Mouse (Mus musculus): ENCODE measurements around the gene Csrp2. TPM values are rescaled to one million over a fixed set of nuclear protein-coding genes. Genes with fewer than 3 reads are reported as not detected.

Csrp2 gene
- polyA plus RNA-seq, 1 experiment from 2014 or later: 166 TPM

DNA sequence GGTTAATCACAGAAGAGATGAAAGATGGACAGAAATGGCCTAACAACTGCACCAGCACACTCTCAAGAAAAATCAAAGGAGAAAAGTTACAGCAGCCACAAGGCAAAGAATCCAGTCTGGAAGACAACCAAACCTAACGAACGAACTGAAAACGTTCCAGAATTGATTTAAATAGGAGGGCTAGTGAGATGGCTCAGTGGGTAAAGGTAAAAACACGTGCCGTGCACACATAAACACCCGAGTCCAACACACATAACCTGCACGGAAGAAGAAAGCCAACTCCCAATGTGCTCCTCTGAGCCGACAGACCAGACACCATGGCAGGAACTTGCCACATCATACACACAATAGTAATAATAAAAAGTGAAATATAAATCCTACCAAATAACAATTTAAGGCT, 32.7 kb downstream of the Csrp2 start:
- H3K27ac ChIP-seq (ENCODE audit: low read depth, low read length): no peak overlapping the region
- H3K36me3 ChIP-seq (ENCODE audit: control insufficient read depth, insufficient read depth, low read length): 0 out of 2 replicates have a peak, but pooled peaks cover 5% of the 10 kb centered on the region
- no peaks in the 10 kb centered on the region for H3K27me3 ChIP-seq (ENCODE audit: control insufficient read depth, insufficient read depth, low read length)
- DNase-seq (ENCODE audit: low spot score, missing footprints) (no peak), ATAC-seq (ENCODE audit: low FRiP score) (no peak)
- no peak overlapping the region for H3K4me2 ChIP-seq
- H3K9me3 ChIP-seq (ENCODE audit: control insufficient read depth, low read length): no peaks in the 10 kb centered on the region
- no peaks in the 10 kb centered on the region for H3K4me1 ChIP-seq (ENCODE audit: control insufficient read depth, insufficient read depth, low read length)
- no peak overlapping the region for H3K9ac ChIP-seq (ENCODE audit: low read length)
- WGBS: 93% methylated on average over 8 of the region's 8 CpGs
- H3K4me3 ChIP-seq (ENCODE audit: low read depth, low read length): no peak overlapping the region

DNA sequence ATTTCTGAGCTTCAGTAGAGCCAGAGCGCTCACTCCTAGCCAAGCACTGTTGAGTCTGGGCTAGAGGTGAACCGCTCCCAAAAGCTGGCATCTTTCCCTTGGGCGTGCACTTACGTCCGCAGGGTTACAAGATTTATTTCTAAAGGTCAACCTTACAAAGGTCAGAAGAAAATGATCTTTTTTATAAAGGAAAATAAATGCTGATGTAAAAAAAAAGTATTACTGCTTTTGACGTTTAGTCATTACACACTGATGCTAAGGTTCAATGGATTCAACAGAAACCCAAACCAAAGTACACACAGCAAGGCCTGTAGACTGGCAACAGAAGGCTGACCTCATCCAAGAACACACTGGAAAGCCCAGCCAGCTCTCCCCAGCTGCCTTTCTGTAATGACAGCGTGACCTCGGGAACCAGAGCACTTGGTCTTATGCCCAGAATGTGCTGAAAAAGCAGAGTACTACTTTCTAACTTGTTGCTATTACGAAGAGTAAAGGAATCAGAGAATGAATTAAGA, 33.4 kb downstream of the Csrp2 start:
- 95% methylated on average over 9 of the region's 9 CpGs for WGBS

DNA sequence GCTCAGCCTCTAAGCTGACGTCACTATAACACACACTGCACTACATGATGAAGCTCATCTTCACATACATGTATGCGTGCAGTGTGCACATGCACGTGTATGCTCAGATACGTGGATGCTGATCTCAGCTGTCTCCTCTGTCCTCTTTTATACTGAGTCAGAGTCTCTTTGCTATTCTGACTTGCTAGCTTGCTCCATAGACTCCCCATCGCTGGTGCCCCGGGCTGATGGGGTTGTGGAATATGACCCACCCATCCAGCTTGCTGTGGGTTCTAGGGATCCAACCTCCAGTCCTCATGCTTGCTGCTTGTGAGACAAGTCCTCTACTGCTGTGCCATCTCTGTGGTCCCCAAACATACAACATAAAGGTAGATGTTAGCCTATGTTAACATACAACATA, 39.3 kb downstream of the Csrp2 start:
- no peak overlapping the region for H3K4me3 ChIP-seq (ENCODE audit: low read depth, low read length)
- H3K9me3 ChIP-seq (ENCODE audit: control insufficient read depth, low read length): no peaks in the 10 kb centered on the region
- no peak overlapping the region for H3K4me2 ChIP-seq
- ATAC-seq (ENCODE audit: low FRiP score) (no peak), DNase-seq (ENCODE audit: low spot score, missing footprints) (no peak)
- no peak overlapping the region for H3K9ac ChIP-seq (ENCODE audit: low read length)
- H3K36me3 ChIP-seq (ENCODE audit: control insufficient read depth, insufficient read depth, low read length): peaks cover 10% of the 10 kb centered on the region; the same call in 1 of the 2 replicates
- WGBS: 96% methylated on average over 6 of the region's 6 CpGs
- no peaks in the 10 kb centered on the region for H3K27me3 ChIP-seq (ENCODE audit: control insufficient read depth, insufficient read depth, low read length)
- no peaks in the 10 kb centered on the region for H3K4me1 ChIP-seq (ENCODE audit: control insufficient read depth, insufficient read depth, low read length)
- no peak overlapping the region for H3K27ac ChIP-seq (ENCODE audit: low read depth, low read length)

More for the DNA sequence above, 33.4 kb downstream of the Csrp2 start:
- Histone ChIP-seq H3K9me3 (ENCODE audit: control insufficient read depth, low read length) (no peaks in the 10 kb centered on the region), H3K36me3 (ENCODE audit: control insufficient read depth, insufficient read depth, low read length) (0 out of 2 replicates have a peak, but pooled peaks cover 5% of the 10 kb centered on the region), H3K9ac (ENCODE audit: low read length) (no peak overlapping the region), H3K27ac (ENCODE audit: low read depth, low read length) (no peak overlapping the region), H3K27me3 (ENCODE audit: control insufficient read depth, insufficient read depth, low read length) (no peaks in the 10 kb centered on the region), H3K4me2 (no peak overlapping the region), H3K4me3 (ENCODE audit: low read depth, low read length) (no peak overlapping the region), H3K4me1 (ENCODE audit: control insufficient read depth, insufficient read depth, low read length) (no peaks in the 10 kb centered on the region)
- no peak for ATAC-seq (ENCODE audit: low FRiP score)
- DNase-seq (ENCODE audit: low spot score, missing footprints): no peak

DNA sequence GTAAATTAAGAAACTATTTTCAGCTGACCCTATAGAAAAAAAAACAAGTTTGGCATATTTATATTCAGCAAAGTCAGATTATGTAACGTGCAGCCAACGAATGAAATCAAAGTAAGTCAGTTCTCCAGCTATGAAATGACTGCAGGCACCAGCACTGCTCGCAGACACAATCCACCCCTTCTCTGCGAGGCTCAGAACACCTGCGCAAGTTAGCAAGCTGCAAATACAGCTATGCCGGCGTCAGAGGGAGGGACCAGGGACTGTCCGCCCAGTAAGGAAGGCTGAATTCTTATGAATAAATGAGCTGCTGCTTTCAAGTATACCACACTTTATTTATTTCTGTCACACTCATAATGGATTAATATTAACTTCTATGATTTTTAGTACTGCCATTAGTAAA, 40.2 kb downstream of the Csrp2 start:
- no peak for ATAC-seq (ENCODE audit: low FRiP score)
- no peak overlapping the region for H3K4me3 ChIP-seq (ENCODE audit: low read depth, low read length)
- no peaks in the 10 kb centered on the region for H3K4me1 ChIP-seq (ENCODE audit: control insufficient read depth, insufficient read depth, low read length)
- H3K27me3 ChIP-seq (ENCODE audit: control insufficient read depth, insufficient read depth, low read length): no peaks in the 10 kb centered on the region
- WGBS: 94% methylated on average over 8 of the region's 8 CpGs
- H3K36me3 ChIP-seq (ENCODE audit: control insufficient read depth, insufficient read depth, low read length): peaks cover 10% of the 10 kb centered on the region; the same call in 1 of the 2 replicates
- no peak overlapping the region for H3K27ac ChIP-seq (ENCODE audit: low read depth, low read length)
- no peak for DNase-seq (ENCODE audit: low spot score, missing footprints)
- H3K9me3 ChIP-seq (ENCODE audit: control insufficient read depth, low read length): no peaks in the 10 kb centered on the region
- H3K4me2 ChIP-seq: no peak overlapping the region
- no peak overlapping the region for H3K9ac ChIP-seq (ENCODE audit: low read length)

DNA sequence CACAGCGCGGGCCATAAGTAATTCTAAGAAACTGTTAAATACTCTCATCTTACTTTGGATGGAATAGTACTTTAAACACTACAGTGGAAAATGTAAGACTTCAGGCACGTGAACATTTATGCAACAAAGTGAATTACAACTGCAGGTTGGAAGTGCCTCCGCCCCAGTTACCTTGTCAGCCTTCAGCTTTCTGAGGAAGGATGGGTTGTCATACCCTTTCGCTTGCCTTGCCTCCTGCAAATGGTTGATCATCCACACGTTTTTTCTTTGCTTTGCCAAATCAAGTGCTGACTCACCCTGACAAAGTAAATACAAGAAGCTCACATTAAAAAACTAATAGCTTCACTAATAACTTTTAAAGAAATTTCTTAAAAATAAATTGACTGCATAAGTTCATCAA, 41.3 kb downstream of the Csrp2 start:
- DNase-seq (ENCODE audit: low spot score, missing footprints): no peak
- Histone ChIP-seq H3K9me3 (ENCODE audit: control insufficient read depth, low read length) (no peaks in the 10 kb centered on the region), H3K4me1 (ENCODE audit: control insufficient read depth, insufficient read depth, low read length) (no peaks in the 10 kb centered on the region), H3K36me3 (ENCODE audit: control insufficient read depth, insufficient read depth, low read length) (peaks cover 7% of the 10 kb centered on the region; the same call in 1 of the 2 replicates), H3K4me2 (no peak overlapping the region), H3K4me3 (ENCODE audit: low read depth, low read length) (no peak overlapping the region), H3K9ac (ENCODE audit: low read length) (no peak overlapping the region), H3K27ac (ENCODE audit: low read depth, low read length) (no peak overlapping the region), H3K27me3 (ENCODE audit: control insufficient read depth, insufficient read depth, low read length) (no peaks in the 10 kb centered on the region)
- ATAC-seq (ENCODE audit: low FRiP score): no peak
- 93% methylated on average over 6 of the region's 6 CpGs for WGBS

DNA sequence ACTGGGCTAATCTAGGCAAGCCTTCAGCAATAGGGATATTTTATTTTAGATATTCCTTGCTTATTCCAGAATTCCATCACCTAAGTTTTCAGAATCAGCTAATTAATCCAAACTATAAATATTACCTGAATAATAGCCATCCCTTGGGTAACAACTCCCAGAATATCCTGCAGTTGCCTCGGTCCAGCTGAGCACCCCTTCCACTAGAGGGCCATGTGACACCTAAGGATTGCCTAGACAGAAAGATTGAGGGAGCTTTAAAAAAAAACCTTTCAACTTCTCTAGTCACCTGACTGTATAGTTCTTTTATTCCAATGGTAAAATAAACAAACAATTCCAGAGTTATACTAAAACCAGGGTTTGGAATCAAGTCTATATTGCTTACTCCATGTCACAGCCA, 42.6 kb downstream of the Csrp2 start:
- H3K9me3 ChIP-seq (ENCODE audit: control insufficient read depth, low read length): no peaks in the 10 kb centered on the region
- H3K27ac ChIP-seq (ENCODE audit: low read depth, low read length): no peak overlapping the region
- 59% methylated on average over 1 of the region's 1 CpGs for WGBS
- no peak for ATAC-seq (ENCODE audit: low FRiP score)
- H3K4me3 ChIP-seq (ENCODE audit: low read depth, low read length): no peak overlapping the region
- DNase-seq (ENCODE audit: low spot score, missing footprints): no peak
- H3K9ac ChIP-seq (ENCODE audit: low read length): no peak overlapping the region
- no peaks in the 10 kb centered on the region for H3K4me1 ChIP-seq (ENCODE audit: control insufficient read depth, insufficient read depth, low read length)
- H3K27me3 ChIP-seq (ENCODE audit: control insufficient read depth, insufficient read depth, low read length): no peaks in the 10 kb centered on the region
- peaks cover 5% of the 10 kb centered on the region; the same call in 1 of the 2 replicates for H3K36me3 ChIP-seq (ENCODE audit: control insufficient read depth, insufficient read depth, low read length)
- H3K4me2 ChIP-seq: no peak overlapping the region

DNA sequence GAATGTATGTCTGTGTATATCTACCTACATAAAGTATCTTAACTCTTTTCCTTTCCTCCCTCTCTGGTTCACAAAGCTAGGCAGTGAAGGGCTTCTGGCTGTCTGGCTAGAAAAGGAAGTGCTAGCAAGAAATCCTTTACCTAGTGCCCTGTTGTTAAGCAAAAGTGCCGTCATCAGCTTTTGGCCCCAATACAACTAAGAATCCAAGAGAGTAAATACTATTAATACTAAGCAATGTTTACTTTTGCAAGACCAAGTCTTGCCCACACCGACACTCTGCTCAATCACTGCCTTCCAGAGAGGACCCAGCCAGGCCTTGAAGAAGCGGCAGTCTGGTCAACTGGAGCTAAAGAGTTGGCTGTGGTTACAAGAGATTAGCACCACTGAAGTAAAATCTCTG, 51.5 kb downstream of the Csrp2 start:
- Histone ChIP-seq H3K27me3 (ENCODE audit: control insufficient read depth, insufficient read depth, low read length) (no peaks in the 10 kb centered on the region), H3K27ac (ENCODE audit: low read depth, low read length) (no peak overlapping the region), H3K36me3 (ENCODE audit: control insufficient read depth, insufficient read depth, low read length) (no peaks in the 10 kb centered on the region), H3K9ac (ENCODE audit: low read length) (no peak overlapping the region), H3K4me2 (no peak overlapping the region), H3K4me1 (ENCODE audit: control insufficient read depth, insufficient read depth, low read length) (no peaks in the 10 kb centered on the region), H3K9me3 (ENCODE audit: control insufficient read depth, low read length) (no peaks in the 10 kb centered on the region), H3K4me3 (ENCODE audit: low read depth, low read length) (no peak overlapping the region)
- WGBS: 85% methylated on average over 3 of the region's 3 CpGs
- no peak for DNase-seq (ENCODE audit: low spot score, missing footprints)
- ATAC-seq (ENCODE audit: low FRiP score): no peak

DNA sequence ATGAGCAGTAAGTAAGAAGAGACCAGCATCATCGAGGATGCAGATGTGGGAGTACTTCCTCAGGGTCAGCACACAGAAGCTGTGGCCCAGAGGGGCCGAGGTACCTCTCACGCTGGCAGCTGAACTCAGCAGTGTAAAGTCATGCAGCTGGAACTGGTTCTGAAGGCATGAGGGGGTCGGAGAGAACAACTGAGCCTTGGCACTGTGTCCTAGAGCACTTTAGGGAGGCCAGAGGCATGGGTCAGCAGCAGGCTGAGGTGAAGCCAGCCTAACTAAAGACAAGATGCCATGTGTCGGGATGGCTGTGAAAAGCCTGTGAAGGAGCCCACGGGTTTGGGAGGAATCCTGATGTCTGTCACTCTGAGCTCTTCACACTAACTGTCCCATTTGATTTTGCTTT, 51.9 kb downstream of the Csrp2 start:
- H3K4me3 ChIP-seq (ENCODE audit: low read depth, low read length): no peak overlapping the region
- no peaks in the 10 kb centered on the region for H3K36me3 ChIP-seq (ENCODE audit: control insufficient read depth, insufficient read depth, low read length)
- DNase-seq (ENCODE audit: low spot score, missing footprints) (no peak), ATAC-seq (ENCODE audit: low FRiP score) (no peak)
- H3K4me2 ChIP-seq: no peak overlapping the region
- H3K27ac ChIP-seq (ENCODE audit: low read depth, low read length): no peak overlapping the region
- no peaks in the 10 kb centered on the region for H3K4me1 ChIP-seq (ENCODE audit: control insufficient read depth, insufficient read depth, low read length)
- H3K27me3 ChIP-seq (ENCODE audit: control insufficient read depth, insufficient read depth, low read length): no peaks in the 10 kb centered on the region
- 95% methylated on average over 6 of the region's 6 CpGs for WGBS
- H3K9me3 ChIP-seq (ENCODE audit: control insufficient read depth, low read length): no peaks in the 10 kb centered on the region
- H3K9ac ChIP-seq (ENCODE audit: low read length): no peak overlapping the region

DNA sequence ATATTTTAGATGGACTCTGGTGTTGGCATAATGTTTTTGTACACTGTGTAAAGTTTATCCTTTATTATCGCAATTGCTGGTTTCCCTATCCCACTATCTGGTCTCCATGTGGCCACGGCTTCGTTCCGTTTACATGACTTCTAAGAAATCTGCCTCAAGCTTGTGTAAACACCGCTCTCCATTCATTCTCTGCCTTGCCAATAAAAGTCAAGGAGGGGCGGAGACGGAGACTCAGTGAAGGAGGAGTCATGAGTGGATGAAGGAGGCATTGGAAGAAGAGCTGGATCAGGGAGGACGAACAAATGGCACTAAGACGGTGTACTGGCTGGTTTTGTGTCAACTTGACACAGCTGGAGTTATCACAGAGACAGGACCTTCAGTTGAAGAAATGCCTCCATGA, 52.4 kb downstream of the Csrp2 start:
- no peaks in the 10 kb centered on the region for H3K27me3 ChIP-seq (ENCODE audit: control insufficient read depth, insufficient read depth, low read length)
- no peaks in the 10 kb centered on the region for H3K36me3 ChIP-seq (ENCODE audit: control insufficient read depth, insufficient read depth, low read length)
- no peak overlapping the region for H3K4me3 ChIP-seq (ENCODE audit: low read depth, low read length)
- WGBS: 82% methylated on average over 9 of the region's 9 CpGs
- H3K4me1 ChIP-seq (ENCODE audit: control insufficient read depth, insufficient read depth, low read length): no peaks in the 10 kb centered on the region
- DNase-seq (ENCODE audit: low spot score, missing footprints) (no peak), ATAC-seq (ENCODE audit: low FRiP score) (no peak)
- no peak overlapping the region for H3K27ac ChIP-seq (ENCODE audit: low read depth, low read length)
- no peak overlapping the region for H3K9ac ChIP-seq (ENCODE audit: low read length)
- no peak overlapping the region for H3K4me2 ChIP-seq
- no peaks in the 10 kb centered on the region for H3K9me3 ChIP-seq (ENCODE audit: control insufficient read depth, low read length)

All from midbrain, embryonic 11.5 days (tissue).